Mouse (Mus musculus): ENCODE data around the gene Zfp683. TPM values are rescaled to one million over a fixed set of nuclear protein-coding genes. Genes with fewer than 3 reads are reported as not detected.

The Zfp683 gene
- polyA plus RNA-seq, 1 experiment from 2014 or later = not detected

Other genes with a start within 250 kb of the Zfp683 start
- gene Rps6ka1, start 166.0 kb upstream of the Zfp683 start, polyA plus RNA-seq (2016; fragmentation: Nextera tagmentation; extraction: Ambion mirVana) = 47.9 and 50.0 TPM in 2 replicates
- gene Hmgn2, start 85.2 kb upstream of the Zfp683 start, polyA plus RNA-seq (2016; fragmentation: Nextera tagmentation; extraction: Ambion mirVana) = 3,165 and 3,185 TPM in 2 replicates
- 40.4 and 49.7 TPM in 2 replicates for gene Dhdds, start 52.9 kb upstream of the Zfp683 start, polyA plus RNA-seq (2016; fragmentation: Nextera tagmentation; extraction: Ambion mirVana)
- gene Lin28a, start 35.0 kb upstream of the Zfp683 start, polyA plus RNA-seq (2016; fragmentation: Nextera tagmentation; extraction: Ambion mirVana) = 0.42 and 0.51 TPM in 2 replicates
- 5.6 and 6.1 TPM in 2 replicates for gene Crybg2, start 7.0 kb downstream of the Zfp683 start, polyA plus RNA-seq (2016; fragmentation: Nextera tagmentation; extraction: Ambion mirVana)
- 7.7 and 7.9 TPM in 2 replicates for gene Cd52, start 41.2 kb downstream of the Zfp683 start, polyA plus RNA-seq (2016; fragmentation: Nextera tagmentation; extraction: Ambion mirVana)
- gene Ubxn11, start 48.7 kb downstream of the Zfp683 start, polyA plus RNA-seq (2016; fragmentation: Nextera tagmentation; extraction: Ambion mirVana) = 9.6 and 10.4 TPM in 2 replicates
- 318 and 336 TPM in 2 replicates for gene Sh3bgrl3, start 75.0 kb downstream of the Zfp683 start, polyA plus RNA-seq (2016; fragmentation: Nextera tagmentation; extraction: Ambion mirVana)
- gene Cep85, start 133.3 kb downstream of the Zfp683 start, polyA plus RNA-seq (2016; fragmentation: Nextera tagmentation; extraction: Ambion mirVana) = 36.4 and 38.3 TPM in 2 replicates
- gene Gm7534, start 149.2 kb downstream of the Zfp683 start, polyA plus RNA-seq (2016; fragmentation: Nextera tagmentation; extraction: Ambion mirVana) = not detected in 2 replicates
- not detected in 2 replicates for gene Catsper4, start 173.5 kb downstream of the Zfp683 start, polyA plus RNA-seq (2016; fragmentation: Nextera tagmentation; extraction: Ambion mirVana)
- gene Cnksr1, start 184.6 kb downstream of the Zfp683 start, polyA plus RNA-seq (2016; fragmentation: Nextera tagmentation; extraction: Ambion mirVana) = 1.7 and 2.0 TPM in 2 replicates
- 0.78 and 0.96 TPM in 2 replicates for gene E130218I03Rik, start 189.8 kb downstream of the Zfp683 start, polyA plus RNA-seq (2016; fragmentation: Nextera tagmentation; extraction: Ambion mirVana)
- gene Zfp593, start 191.8 kb downstream of the Zfp683 start, polyA plus RNA-seq (2016; fragmentation: Nextera tagmentation; extraction: Ambion mirVana) = 17.5 and 19.2 TPM in 2 replicates
- gene Gm30191, start 193.1 kb downstream of the Zfp683 start, polyA plus RNA-seq (2016; fragmentation: Nextera tagmentation; extraction: Ambion mirVana) = not detected in 2 replicates
- 4.2 and 5.9 TPM in 2 replicates for gene Grrp1, start 200.3 kb downstream of the Zfp683 start, polyA plus RNA-seq (2016; fragmentation: Nextera tagmentation; extraction: Ambion mirVana)
- 23.9 and 24.6 TPM in 2 replicates for gene Pdik1l, start 234.1 kb downstream of the Zfp683 start, polyA plus RNA-seq (2016; fragmentation: Nextera tagmentation; extraction: Ambion mirVana)